Mouse (Mus musculus): ENCODE results near the gene Ksr1.

DNA sequence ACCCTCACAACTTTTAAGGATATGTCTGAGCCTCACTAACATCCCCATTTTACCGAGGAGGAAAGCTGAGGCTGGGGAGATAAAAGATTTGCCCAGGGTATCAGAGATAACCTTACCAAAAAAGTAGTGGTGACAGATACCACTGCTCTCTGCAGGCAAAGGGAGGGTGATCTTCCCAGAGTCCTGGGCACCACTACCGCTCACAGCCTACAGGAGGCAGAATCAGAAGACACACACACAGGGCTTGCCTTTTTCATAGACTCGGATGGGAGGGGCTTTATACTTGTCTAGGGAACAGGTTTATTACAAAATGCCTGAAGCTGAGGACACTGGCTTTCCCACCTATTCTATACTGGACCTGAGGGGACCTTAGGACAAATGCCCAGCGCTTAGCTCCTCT is 43.9 kb downstream of the Ksr1 start:
- TF ChIP-seq CTCF (IDR thresholded peaks at IDR 0.05; ENCODE audit: low read depth, low read length) (peak; percentile 33), POLR2A (IDR thresholded peaks at IDR 0.05; ENCODE audit: extremely low read depth, insufficient read depth, low read length) (no peak)

All from liver, adult 2 months (tissue).